Mouse (Mus musculus) thymus, adult 2 months (tissue): ENCODE measurements around the gene Dtx3. TPM values are rescaled to one million over a fixed set of nuclear protein-coding genes. Genes with fewer than 3 reads are reported as not detected.

Experiments used
- DNase-seq: peaks from one replicate; pipeline ENCODE4 v3.0.0; 2021
- H3K27ac ChIP-seq: fragments of 200-500 bp; 2 replicates; pipeline ENCODE4 v1.5.1; 2012; ENCODE audit warnings: low read length, control low read depth; ENCODE audit not compliant: control insufficient read depth, insufficient read depth
- H3K27me3 ChIP-seq: fragments of 200-500 bp; 2 replicates; pipeline ENCODE4 v1.6.1; 2012; ENCODE audit warnings: mild to moderate bottlenecking, low read length, moderate library complexity, mixed read lengths; ENCODE audit not compliant: control insufficient read depth, insufficient read depth
- H3K36me3 ChIP-seq: fragments of 200-500 bp; 2 replicates; pipeline ENCODE4 v1.6.1; 2012; ENCODE audit warnings: mild to moderate bottlenecking, low read length, moderate library complexity; ENCODE audit not compliant: control insufficient read depth, insufficient read depth
- H3K4me1 ChIP-seq: fragments of 200-500 bp; replicated peaks from 2 replicates; pipeline ENCODE4 v1.6.1; 2012; ENCODE audit warnings: low read length; ENCODE audit not compliant: control insufficient read depth, insufficient read depth
- H3K4me3 ChIP-seq: fragments of 200-500 bp; 2 replicates; pipeline ENCODE4 v1.5.1; 2012; ENCODE audit warnings: mild to moderate bottlenecking, low read length, control low read depth, moderate library complexity; ENCODE audit not compliant: control insufficient read depth, insufficient read depth
- CTCF ChIP-seq: fragments of 200-500 bp; IDR thresholded peaks from 2 replicates; pipeline ENCODE4 v1.5.1; 2012; ENCODE audit warnings: mild to moderate bottlenecking, control low read depth, low read length, moderate library complexity, borderline replicate concordance; ENCODE audit not compliant: control insufficient read depth, poor library complexity, insufficient read depth; ENCODE audit errors: extremely low read depth
- POLR2A ChIP-seq: fragments of 200-500 bp; IDR thresholded peaks from 2 replicates; pipeline ENCODE4 v1.6.1; 2012; ENCODE audit warnings: mild to moderate bottlenecking, low read length, control low read depth, moderate library complexity; ENCODE audit not compliant: control insufficient read depth, poor library complexity, insufficient read depth; ENCODE audit errors: extremely low read depth
- WGBS: fragments of 180-500 bp; shearing (Covaris S2); methylation state at CpG from one replicate; pipeline ENCODE4 v1.1.7; 2018; 5-methylcytosine and 5-hydroxymethylcytosine counted together
- polyA plus RNA-seq: library from polyadenylated mRNA; depleted of rRNA; stranded (reverse); fragments of >200 nt; gene quantifications from 2 replicates; pipeline ENCODE4 v1.2.3, GENCODE M21; 2012

Gene Dtx3
- polyA plus RNA-seq, 1 experiment, result 263 TPM

DNA sequence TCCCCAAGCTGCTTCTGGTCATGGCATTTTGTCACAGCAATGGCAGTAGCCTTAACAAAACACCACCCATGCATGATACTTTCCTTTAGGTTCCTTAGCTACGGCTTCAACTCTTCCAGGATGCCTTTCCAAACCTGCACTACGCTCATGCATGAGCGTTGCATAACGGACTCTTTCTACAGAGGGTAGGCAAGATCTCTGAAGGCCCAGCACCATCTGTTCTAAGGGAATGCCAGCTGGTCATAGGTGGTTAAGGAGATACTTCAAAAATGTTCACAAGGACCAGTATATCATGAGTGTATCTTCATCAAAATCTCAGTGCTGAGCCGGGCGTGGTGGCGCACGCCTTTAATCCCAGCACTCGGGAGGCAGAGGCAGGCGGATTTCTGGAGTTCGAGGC is 20.9 kb upstream of the Dtx3 start:
- Histone ChIP-seq H3K4me3 (no peak overlapping the region), H3K27ac (no peak overlapping the region), H3K27me3 (no peaks in the 10 kb centered on the region), H3K36me3 (no peaks in the 10 kb centered on the region), H3K4me1 (0 out of 2 replicates have a peak, but pooled peaks cover 3% of the 10 kb centered on the region)
- WGBS, result 97% methylated on average over 11 of the region's 11 CpGs
- no peak for DNase-seq
- TF ChIP-seq CTCF (no peak), POLR2A (no peak)

DNA sequence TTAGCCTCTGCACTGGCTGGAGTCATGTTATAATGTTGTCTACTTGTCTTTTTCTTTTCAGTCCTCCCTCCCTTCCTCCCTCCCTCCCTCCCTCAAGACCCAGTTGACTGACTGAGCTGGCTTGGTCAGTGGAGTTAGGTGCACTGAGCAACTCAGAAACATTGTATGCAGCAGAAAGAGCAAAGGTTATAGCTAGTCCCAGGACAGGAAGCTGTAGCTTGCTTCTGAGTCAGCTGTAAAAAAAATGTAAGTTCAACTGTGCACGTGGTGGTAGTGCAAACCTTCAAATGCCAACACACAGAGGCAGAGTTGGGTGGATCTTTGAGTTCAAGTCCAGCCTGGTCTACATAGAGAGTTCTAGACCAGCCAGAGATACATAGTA is 18.9 kb upstream of the Dtx3 start:
- WGBS, result 33% methylated on average over 1 of the region's 1 CpGs
- DNase-seq, result no peak
- H3K27me3 ChIP-seq, result no peaks in the 10 kb centered on the region
- H3K36me3 ChIP-seq, result no peaks in the 10 kb centered on the region
- no peak overlapping the region for H3K4me3 ChIP-seq
- H3K27ac ChIP-seq, result no peak overlapping the region
- peaks cover 13% of the 10 kb centered on the region for H3K4me1 ChIP-seq
- TF ChIP-seq CTCF (no peak), POLR2A (no peak)

DNA sequence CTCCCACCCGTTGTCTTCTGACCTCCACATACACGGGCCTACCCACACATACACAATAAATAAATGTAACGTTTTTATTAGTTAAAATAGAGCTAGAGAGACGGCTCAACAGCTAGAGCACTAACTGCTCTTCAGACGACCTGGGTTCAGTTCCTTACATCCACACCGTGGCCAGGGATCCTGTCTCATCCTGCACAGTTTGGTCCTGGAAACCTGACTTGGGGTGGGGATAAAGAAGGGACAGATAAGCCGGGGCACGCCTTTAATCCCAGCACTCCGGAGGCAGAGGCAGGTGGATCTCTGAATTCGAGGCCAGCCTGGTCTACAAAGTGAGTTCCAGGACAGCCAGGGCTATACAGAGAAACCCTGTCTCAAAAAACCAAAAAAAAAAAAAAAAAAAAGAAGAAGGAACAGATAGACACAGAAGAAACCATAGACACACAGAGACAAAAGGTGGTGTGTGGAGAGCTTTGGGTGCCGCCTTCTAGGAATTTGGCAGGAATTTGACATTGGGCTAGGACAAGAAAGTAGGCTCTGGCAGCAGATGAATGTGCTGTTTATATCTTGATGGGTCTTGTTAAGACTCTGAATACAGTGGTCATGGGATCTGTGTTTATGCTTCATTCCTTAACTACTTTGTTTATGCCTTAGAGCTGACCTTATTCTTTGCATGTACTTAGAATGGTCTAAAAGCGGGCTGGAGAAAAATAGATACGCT is 18.3 kb upstream of the Dtx3 start:
- no peak for DNase-seq
- H3K36me3 ChIP-seq, result no peaks in the 10 kb centered on the region
- H3K4me1 ChIP-seq, result peaks cover 15% of the 10 kb centered on the region
- H3K4me3 ChIP-seq, result no peak overlapping the region
- no peaks in the 10 kb centered on the region for H3K27me3 ChIP-seq
- no peak overlapping the region for H3K27ac ChIP-seq
- TF ChIP-seq CTCF, result no peak
- TF ChIP-seq POLR2A, result no peak
- 96% methylated on average over 13 of the region's 13 CpGs for WGBS

DNA sequence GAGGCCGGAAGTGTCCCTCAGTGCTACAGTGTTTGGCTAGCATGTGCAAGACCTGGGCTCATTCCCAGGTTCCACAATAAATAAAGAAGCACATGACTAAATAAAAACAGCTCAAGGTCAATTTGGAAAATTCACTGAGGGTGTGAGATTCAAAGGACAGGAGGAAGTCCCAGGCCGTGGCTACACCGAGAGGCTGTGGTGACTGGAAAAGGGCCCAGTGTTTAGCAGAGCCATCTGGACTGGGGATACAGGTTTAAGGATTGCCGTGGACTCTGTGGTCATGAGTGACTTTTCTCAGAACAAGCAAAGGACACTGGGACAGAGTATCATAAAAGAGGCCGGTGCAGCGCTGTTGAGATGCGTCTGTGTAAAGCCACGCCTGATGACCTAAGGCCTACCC is 17.7 kb upstream of the Dtx3 start:
- H3K27me3 ChIP-seq, result no peaks in the 10 kb centered on the region
- no peak overlapping the region for H3K27ac ChIP-seq
- no peak for TF ChIP-seq POLR2A
- TF ChIP-seq CTCF, result no peak

DNA sequence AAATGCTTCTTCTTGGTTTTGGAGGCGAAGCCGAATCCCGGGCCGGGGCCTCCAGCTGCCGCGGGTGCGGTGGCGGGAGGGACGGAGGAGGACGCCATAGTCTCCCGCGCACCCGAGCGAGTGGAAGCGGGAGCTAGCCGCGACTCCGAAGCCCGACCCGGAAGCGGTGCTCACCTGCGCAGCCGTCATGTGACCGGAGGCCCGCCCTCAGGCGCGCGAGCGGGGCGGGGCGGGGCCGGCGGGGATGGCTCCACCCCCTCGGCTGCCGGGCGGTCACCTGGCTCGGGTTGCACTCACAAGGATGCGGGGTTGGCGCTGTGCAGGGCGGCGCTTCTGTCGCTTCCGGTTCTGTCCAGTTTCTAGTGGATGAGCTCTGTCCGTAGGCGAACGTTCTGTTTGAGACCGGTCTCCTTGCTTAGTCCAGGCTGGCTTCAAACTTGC is 15.9 kb upstream of the Dtx3 start, which contains the start of gene Pip4k2c:
Gene Pip4k2c, minus strand, starts transcription at position 172 of the 441 bp plus-strand sequence.
- WGBS, result under 1% methylated on average over 47 of the region's 47 CpGs
- H3K4me3 ChIP-seq, result peak within 1 kb of the TSS; percentile 83
- H3K36me3 ChIP-seq, result no peaks in the 10 kb centered on the region; the same call in 1 of the 2 replicates
- H3K4me1 ChIP-seq, result peaks cover 15% of the 10 kb centered on the region
- DNase-seq, result peak; percentile 94
- peak; percentile 71 for TF ChIP-seq POLR2A
- TF ChIP-seq CTCF, result peak; percentile 27; the same call in 1 of the 2 replicates
- no peaks in the 10 kb centered on the region for H3K27me3 ChIP-seq
- H3K27ac ChIP-seq, result no peak within 1 kb of the TSS

More for the DNA sequence above, 17.7 kb upstream of the Dtx3 start:
- WGBS, result 95% methylated on average over 8 of the region's 8 CpGs
- no peak overlapping the region for H3K4me3 ChIP-seq
- H3K4me1 ChIP-seq, result peaks cover 15% of the 10 kb centered on the region
- no peaks in the 10 kb centered on the region for H3K36me3 ChIP-seq
- DNase-seq, result no peak

DNA sequence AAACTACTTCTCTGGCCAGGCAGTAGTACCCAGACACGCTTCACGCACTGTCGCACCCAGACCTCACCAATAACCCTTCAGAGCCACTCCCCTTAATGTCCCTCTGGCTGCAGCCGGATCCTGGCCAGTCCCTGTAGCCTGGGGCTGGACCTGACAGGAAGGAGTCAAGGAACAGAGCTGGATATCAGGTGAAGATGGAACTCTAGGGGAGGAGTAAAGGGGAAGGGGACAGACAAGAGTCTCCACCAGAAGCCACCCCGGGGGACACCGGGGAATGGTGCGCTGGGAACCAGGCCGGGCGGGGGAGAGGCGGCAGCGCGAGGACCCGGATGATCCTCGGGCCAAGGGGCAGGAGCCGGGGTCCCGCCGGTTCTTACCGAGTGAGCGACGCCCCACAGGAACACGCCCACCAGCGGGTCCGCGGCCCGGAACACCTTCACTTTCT is 15.5 kb upstream of the Dtx3 start:
- DNase-seq, result no peak
- Histone ChIP-seq H3K4me1 (peaks cover 15% of the 10 kb centered on the region), H3K27me3 (no peaks in the 10 kb centered on the region), H3K27ac (no peak overlapping the region), H3K36me3 (no peaks in the 10 kb centered on the region; the same call in 1 of the 2 replicates), H3K4me3 (peak overlapping the region; percentile 83)
- TF ChIP-seq CTCF (no peak), POLR2A (no peak)
- WGBS, result 2% methylated on average over 25 of the region's 25 CpGs

DNA sequence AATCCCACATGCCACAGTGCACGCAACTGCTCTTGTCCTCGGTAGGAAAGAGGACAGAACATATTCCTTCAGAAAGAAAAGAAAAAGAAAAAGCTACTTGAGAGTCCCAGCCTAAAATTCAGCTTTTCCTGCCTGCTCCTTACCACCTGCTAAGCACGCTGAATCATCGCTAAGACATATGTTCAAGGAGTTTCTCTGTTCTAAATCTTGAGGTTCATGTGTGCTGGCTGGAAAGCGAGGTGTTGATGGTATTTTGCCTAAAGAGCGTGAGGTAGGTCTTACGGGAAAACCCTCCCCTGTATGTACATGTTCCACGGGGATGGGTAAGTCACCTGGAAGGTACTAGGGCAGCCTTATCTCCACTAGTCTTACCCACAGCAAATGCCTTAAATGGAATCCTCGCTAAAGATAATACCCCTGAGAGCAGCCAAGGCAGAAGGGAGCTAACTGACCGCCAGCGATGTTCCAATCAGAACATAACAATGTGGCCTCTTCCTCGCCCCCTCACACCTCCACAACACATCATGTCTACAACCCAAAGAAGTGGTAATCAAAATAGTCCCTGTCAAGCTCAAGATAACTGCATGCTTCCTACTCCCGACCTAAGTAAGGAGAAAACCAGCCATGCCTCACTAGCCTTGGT is 14.5 kb upstream of the Dtx3 start:
- H3K27ac ChIP-seq, result no peak overlapping the region
- no peak for DNase-seq
- no peaks in the 10 kb centered on the region for H3K27me3 ChIP-seq
- H3K4me1 ChIP-seq, result peaks cover 15% of the 10 kb centered on the region
- peaks cover 8% of the 10 kb centered on the region; the same call in 1 of the 2 replicates for H3K36me3 ChIP-seq
- no peak overlapping the region for H3K4me3 ChIP-seq
- TF ChIP-seq POLR2A, result no peak
- no peak for TF ChIP-seq CTCF
- WGBS, result 96% methylated on average over 13 of the region's 13 CpGs
